Mouse (Mus musculus) central nervous system, embryonic 14 days (tissue): ENCODE results near the gene 2610528A11Rik. TPM values are rescaled to one million over a fixed set of nuclear protein-coding genes. Genes with fewer than 3 reads are reported as not detected.

Source experiments
- polyA plus RNA-seq: library from polyadenylated mRNA; depleted of rRNA; stranded (reverse); fragments of >200 nt; gene quantifications from 2 replicates; pipeline ENCODE4 v1.2.3, GENCODE M21; 2012; rRNA removed

Gene 2610528A11Rik
- polyA plus RNA-seq: 0.41 and 0.65 TPM in 2 replicates

GRCm38 (mm10) chr14:37113922-37114321 lies at the start of gene 2610528A11Rik:
2610528A11Rik (minus strand) TSS chr14:37114022.

GRCm38 (mm10) chr14:37135127-37135593 lies 21.3 kb upstream of the 2610528A11Rik start, which contains the start of gene Ghitm:
Ghitm (minus strand) TSS chr14:37135272.

GRCm38 (mm10) chr14:37097956-37098530 lies 15.8 kb downstream of the 2610528A11Rik start, which contains the start of gene Cdhr1:
Cdhr1 (minus strand) TSS chr14:37098347.

GRCm38 (mm10) chr14:37067629-37068028 lies 46.2 kb downstream of the 2610528A11Rik start, which contains the start of gene Lrit2:
Lrit2 (plus strand) TSS chr14:37067929.

Other genes starting within 250 kb of the 2610528A11Rik start
- 43.6 and 48.0 TPM in 2 replicates for gene Ccser2, start 145.2 kb downstream of the 2610528A11Rik start, polyA plus RNA-seq
- 0.04 and 0.14 TPM in 2 replicates for gene Rgr, start 65.1 kb downstream of the 2610528A11Rik start, polyA plus RNA-seq
- gene Lrit1, start 59.2 kb downstream of the 2610528A11Rik start, polyA plus RNA-seq: not detected in 2 replicates
- gene Lrit2, start 46.1 kb downstream of the 2610528A11Rik start, polyA plus RNA-seq: 0.03 TPM in 1 of 2 replicates, not detected in the other
- gene Cdhr1, start 15.7 kb downstream of the 2610528A11Rik start, polyA plus RNA-seq: 2.4 and 2.8 TPM in 2 replicates
- gene Ghitm, start 21.2 kb upstream of the 2610528A11Rik start, polyA plus RNA-seq: 86.0 and 90.0 TPM in 2 replicates